Comparison of ENCODE assay signal across 10 mouse cellular contexts in the genomic region with DNA sequence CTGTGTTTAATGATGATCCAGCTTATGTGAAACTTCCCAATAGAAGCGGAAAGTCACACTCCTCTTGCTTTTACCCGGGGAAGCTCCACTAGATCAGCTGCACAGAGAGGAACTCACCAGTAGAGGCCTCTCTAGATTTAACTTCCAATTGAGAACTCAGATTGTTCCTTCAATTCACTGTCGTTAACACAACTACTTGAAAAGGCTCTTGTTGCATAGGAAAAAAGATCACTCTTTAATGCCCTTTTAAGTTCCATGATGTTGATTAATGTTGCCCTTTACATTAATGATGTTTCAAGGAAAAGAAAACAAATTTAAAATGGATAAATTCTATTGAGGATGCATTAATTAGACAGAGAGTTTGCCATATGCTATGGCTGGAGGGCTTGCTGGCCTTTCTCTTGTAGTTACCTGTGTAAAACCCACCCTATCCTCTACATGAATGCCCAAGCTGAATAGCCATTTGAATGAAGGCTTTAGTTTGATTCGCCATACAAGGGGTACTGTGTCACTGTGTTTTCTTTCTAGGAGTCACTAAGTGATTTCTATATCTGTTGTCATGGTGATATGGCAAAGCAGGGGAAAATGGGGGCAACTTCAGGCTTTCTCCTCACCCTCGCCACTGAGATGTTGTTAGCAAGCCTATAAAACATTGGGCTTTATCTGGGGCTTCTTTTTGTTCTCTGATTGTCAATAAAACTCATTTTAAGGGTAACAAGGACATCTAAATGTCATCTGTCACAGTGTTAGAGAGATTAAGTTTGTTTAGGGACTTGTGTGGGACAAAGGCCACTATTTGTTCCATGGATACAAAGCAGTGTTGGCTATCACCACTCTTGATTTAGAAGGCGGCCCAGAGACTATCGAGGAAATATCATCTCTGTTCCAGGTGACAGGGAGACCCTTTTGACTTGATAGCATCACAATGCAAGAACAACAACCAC.
DNase-seq lines count a peak whose midpoint lies in the region; ATAC-seq and TF ChIP-seq lines count a peak whose summit lies in the region.
"Had no signal": no experiment of that assay in that cellular context is flagged by ENCODE, and none has a peak within 500 bp of the region (broad histone marks: within the 10 kb centered on the region; RNA-seq: fewer than 3 reads in every experiment).

No protein-coding gene starts in this region.

- no peaks in the 10 kb centered on the region for H3K36me3 ChIP-seq in neural tube, embryonic 11.5 days (ENCODE audit: control insufficient read depth, insufficient read depth, low read length)
- no peaks in the 10 kb centered on the region for H3K36me3 ChIP-seq in hindbrain, embryonic 13.5 days
- no peaks in the 10 kb centered on the region for H3K36me3 ChIP-seq in stomach, postnatal 0 days (ENCODE audit: control insufficient read depth, insufficient read depth, low read length)
- H3K36me3 ChIP-seq: limb, embryonic 15.5 days; stomach, embryonic 15.5 days had no signal

- 0 out of 2 replicates have a peak, but pooled peaks cover 2% of the 10 kb centered on the region for H3K27me3 ChIP-seq in neural tube, embryonic 11.5 days (ENCODE audit: control insufficient read depth, insufficient read depth, low read length)
- H3K27me3 ChIP-seq in hindbrain, embryonic 13.5 days: peaks cover 22% of the 10 kb centered on the region
- no peaks in the 10 kb centered on the region for H3K27me3 ChIP-seq in stomach, postnatal 0 days (ENCODE audit: control insufficient read depth, insufficient read depth, low read length)
- H3K27me3 ChIP-seq: limb, embryonic 15.5 days; stomach, embryonic 15.5 days had no signal

- no peak overlapping the region for H3K4me3 ChIP-seq in neural tube, embryonic 11.5 days (ENCODE audit: low read depth, low read length)
- no peak overlapping the region for H3K4me3 ChIP-seq in hindbrain, embryonic 13.5 days
- no peak overlapping the region for H3K4me3 ChIP-seq in stomach, postnatal 0 days (ENCODE audit: low read depth, low read length)
- H3K4me3 ChIP-seq: limb, embryonic 15.5 days; stomach, embryonic 15.5 days had no signal

- no peak for TF ChIP-seq EP300 in stomach, postnatal 0 days (optimal IDR thresholded peaks at IDR 0.05)

- H3K27ac ChIP-seq in neural tube, embryonic 11.5 days (ENCODE audit: low read depth, low read length): no peak overlapping the region
- H3K27ac ChIP-seq in hindbrain, embryonic 13.5 days: peak overlapping the region; percentile 80
- no peak overlapping the region for H3K27ac ChIP-seq in stomach, postnatal 0 days (replicated peaks)
- H3K27ac ChIP-seq: limb, embryonic 15.5 days; stomach, embryonic 15.5 days had no signal

- no peaks in the 10 kb centered on the region for H3K4me1 ChIP-seq in neural tube, embryonic 11.5 days (ENCODE audit: control insufficient read depth, insufficient read depth, low read length)
- peaks cover 9% of the 10 kb centered on the region for H3K4me1 ChIP-seq in hindbrain, embryonic 13.5 days (replicated peaks)
- H3K4me1 ChIP-seq in stomach, postnatal 0 days (replicated peaks; ENCODE audit: control insufficient read depth, insufficient read depth): no peaks in the 10 kb centered on the region
- H3K4me1 ChIP-seq: limb, embryonic 15.5 days; stomach, embryonic 15.5 days had no signal

- H3K9me3 ChIP-seq in neural tube, embryonic 11.5 days (ENCODE audit: control insufficient read depth, low read length): no peaks in the 10 kb centered on the region
- no peaks in the 10 kb centered on the region for H3K9me3 ChIP-seq in hindbrain, embryonic 13.5 days
- H3K9me3 ChIP-seq in stomach, postnatal 0 days (ENCODE audit: control insufficient read depth, low read length): no peaks in the 10 kb centered on the region
- H3K9me3 ChIP-seq: limb, embryonic 15.5 days; stomach, embryonic 15.5 days had no signal

- TF ChIP-seq CTCF in stomach, postnatal 0 days (IDR thresholded peaks at IDR 0.05; ENCODE audit: low read depth): peak; percentile 69

- 25% methylated on average over 7 of the region's 7 CpGs for WGBS in neural tube, embryonic 11.5 days
- WGBS in hindbrain, embryonic 13.5 days: 11% methylated on average over 7 of the region's 7 CpGs
- WGBS in stomach, postnatal 0 days: 50% methylated on average over 7 of the region's 7 CpGs

- no peak overlapping the region for H3K4me2 ChIP-seq in neural tube, embryonic 11.5 days (ENCODE audit: low read depth)
- no peak overlapping the region for H3K4me2 ChIP-seq in hindbrain, embryonic 13.5 days
- H3K4me2 ChIP-seq in stomach, postnatal 0 days (replicated peaks; ENCODE audit: low read depth): no peak overlapping the region
- H3K4me2 ChIP-seq: limb, embryonic 15.5 days; stomach, embryonic 15.5 days had no signal

- peak; percentile 59 for DNase-seq in cerebellum, adult 11-12 months
- DNase-seq in cerebellum, adult 11 months: no peak
- DNase-seq in neural tube, embryonic 11.5 days (ENCODE audit: low spot score): peak; percentile 54
- no peak for DNase-seq in neural tube, embryonic 10.5 days (ENCODE audit: extremely low spot score, low spot score)
- no peak for DNase-seq in stomach, postnatal 0 days (ENCODE audit: low spot score)
- DNase-seq in adrenal gland, postnatal 14 days: no peak
- DNase-seq in urinary bladder, postnatal 36 days (ENCODE audit: low spot score in 2 of 2): no peak

- ATAC-seq in neural tube, embryonic 11.5 days (ENCODE audit: insufficient read depth, low FRiP score, low TSS enrichment): peak; percentile 92
- peak; percentile 82 for ATAC-seq in hindbrain, embryonic 13.5 days (ENCODE audit: low FRiP score)
- no peak for ATAC-seq in stomach, postnatal 0 days (ENCODE audit: low FRiP score, low TSS enrichment)

- H3K9ac ChIP-seq in neural tube, embryonic 11.5 days (ENCODE audit: low read length): no peak overlapping the region
- no peak overlapping the region for H3K9ac ChIP-seq in hindbrain, embryonic 13.5 days
- no peak overlapping the region for H3K9ac ChIP-seq in stomach, postnatal 0 days (ENCODE audit: low read length)
- H3K9ac ChIP-seq: limb, embryonic 15.5 days; stomach, embryonic 15.5 days had no signal

Comparison
In these comparisons a context has a peak if more than half of its experiments do, and no peak if none do; other contexts are left out.
1. DNase-seq: peak in cerebellum, adult 11-12 months (single experiment) and neural tube, embryonic 11.5 days (single experiment); none in cerebellum, adult 11 months (single experiment), neural tube, embryonic 10.5 days (single experiment), stomach, postnatal 0 days (single experiment), adrenal gland, postnatal 14 days (single experiment) and urinary bladder, postnatal 36 days (0 of 2).